Mouse (Mus musculus) heart, embryonic 13.5 days (tissue): ENCODE results near the gene Dennd1a. TPM values are rescaled to one million over a fixed set of nuclear protein-coding genes. Genes with fewer than 3 reads are reported as not detected.

Experiments
- ATAC-seq: fragments of 200-750 bp; cut with Nextera tagmentation; 2 replicates; pipeline ENCODE4 v1.8.0; 2017; ENCODE audit warnings: moderate TSS enrichment; ENCODE audit not compliant: insufficient number of reproducible peaks, low FRiP score, low TSS enrichment; ENCODE audit errors: extremely low read depth
- H3K27ac ChIP-seq: fragments of 300-500 bp; sonication (generic); replicated peaks from 2 replicates; pipeline ENCODE4 v1.5.1; 2015; ENCODE audit warnings: moderate library complexity, mild to moderate bottlenecking, inconsistent platforms
- H3K27me3 ChIP-seq: fragments of 300-500 bp; sonication (generic); replicated peaks from 2 replicates; pipeline ENCODE4 v1.6.1; 2015; ENCODE audit warnings: mild to moderate bottlenecking, inconsistent platforms
- H3K36me3 ChIP-seq: fragments of 300-500 bp; sonication (generic); 2 replicates; pipeline ENCODE4 v1.6.1; 2015; ENCODE audit warnings: mild to moderate bottlenecking, inconsistent platforms
- H3K4me1 ChIP-seq: fragments of 300-500 bp; sonication (generic); 2 replicates; pipeline ENCODE4 v1.6.1; 2015; ENCODE audit warnings: inconsistent platforms
- H3K4me2 ChIP-seq: fragments of 300-500 bp; sonication (generic); 2 replicates; pipeline ENCODE4 v1.6.1; 2015; ENCODE audit warnings: inconsistent platforms, mild to moderate bottlenecking, moderate library complexity
- H3K4me3 ChIP-seq: fragments of 300-500 bp; sonication (generic); 2 replicates; pipeline ENCODE4 v1.5.1; 2015; ENCODE audit warnings: moderate library complexity, mild to moderate bottlenecking, inconsistent platforms
- H3K9ac ChIP-seq: fragments of 300-500 bp; sonication (generic); 2 replicates; pipeline ENCODE4 v1.6.1; 2015; ENCODE audit warnings: inconsistent platforms, mild to moderate bottlenecking, moderate library complexity
- H3K9me3 ChIP-seq: fragments of 300-500 bp; sonication (generic); 2 replicates; pipeline ENCODE4 v1.6.1; 2016; ENCODE audit warnings: inconsistent platforms
- WGBS: fragments of 180-500 bp; shearing (Covaris S2); methylation state at CpG from one replicate; pipeline ENCODE4 v1.1.7; 2015; ENCODE audit warnings: mixed read lengths; 5-methylcytosine and 5-hydroxymethylcytosine counted together
- polyA plus RNA-seq: library from polyadenylated mRNA; unstranded; fragments of >200 nt; fragmentation: Nextera tagmentation; extraction: Ambion mirVana; gene quantifications from 2 replicates; pipeline ENCODE4 v1.2.1, GENCODE M21; 2015

Dennd1a gene
- polyA plus RNA-seq, 1 experiment from 2014 or later, result 11.4 TPM

- H3K27me3 ChIP-seq, result no peaks in the 10 kb centered on the region
- H3K36me3 ChIP-seq, result 0 out of 2 replicates have a peak, but pooled peaks cover 4% of the 10 kb centered on the region
- 86% methylated on average over 4 of the region's 4 CpGs for WGBS
- H3K9ac ChIP-seq, result no peak overlapping the region
- no peak overlapping the region for H3K27ac ChIP-seq
- ATAC-seq, result no peak
- H3K4me3 ChIP-seq, result no peak overlapping the region
- H3K4me2 ChIP-seq, result no peak overlapping the region
- H3K9me3 ChIP-seq, result no peaks in the 10 kb centered on the region
- H3K4me1 ChIP-seq, result no peaks in the 10 kb centered on the region
These were observed 241.9 kb downstream of the Dennd1a start for GRCm38 (mm10) chr2:38045286-38045685.

DNA sequence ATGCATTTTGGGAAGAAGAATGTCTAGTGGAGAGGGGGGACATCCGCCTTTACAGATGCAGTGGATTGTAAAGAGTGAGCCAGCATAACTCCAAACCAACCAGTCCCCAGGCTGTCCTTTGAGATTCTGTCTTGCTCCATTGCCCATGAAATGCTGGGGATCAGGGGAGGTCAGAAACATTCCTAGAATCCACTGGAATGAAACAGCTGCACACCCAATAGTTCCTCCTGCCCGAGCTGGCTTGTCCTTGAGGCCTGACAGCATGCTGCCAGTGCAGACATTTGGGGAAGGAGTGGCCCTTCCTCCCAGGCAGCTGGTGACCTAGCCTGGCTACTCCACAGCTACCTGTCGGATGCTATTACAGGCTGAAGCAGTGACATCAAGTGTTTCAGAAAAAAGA is 246.3 kb downstream of the Dennd1a start:
- H3K36me3 ChIP-seq, result no peaks in the 10 kb centered on the region
- no peaks in the 10 kb centered on the region for H3K9me3 ChIP-seq
- H3K4me3 ChIP-seq, result no peak overlapping the region
- H3K27me3 ChIP-seq, result no peaks in the 10 kb centered on the region
- ATAC-seq, result no peak
- no peak overlapping the region for H3K4me2 ChIP-seq
- H3K4me1 ChIP-seq, result no peaks in the 10 kb centered on the region
- H3K9ac ChIP-seq, result no peak overlapping the region
- no peak overlapping the region for H3K27ac ChIP-seq
- 72% methylated on average over 3 of the region's 3 CpGs for WGBS

- no peak overlapping the region for H3K9ac ChIP-seq
These were observed 247.6 kb downstream of the Dennd1a start for GRCm38 (mm10) chr2:38039621-38040020.

DNA sequence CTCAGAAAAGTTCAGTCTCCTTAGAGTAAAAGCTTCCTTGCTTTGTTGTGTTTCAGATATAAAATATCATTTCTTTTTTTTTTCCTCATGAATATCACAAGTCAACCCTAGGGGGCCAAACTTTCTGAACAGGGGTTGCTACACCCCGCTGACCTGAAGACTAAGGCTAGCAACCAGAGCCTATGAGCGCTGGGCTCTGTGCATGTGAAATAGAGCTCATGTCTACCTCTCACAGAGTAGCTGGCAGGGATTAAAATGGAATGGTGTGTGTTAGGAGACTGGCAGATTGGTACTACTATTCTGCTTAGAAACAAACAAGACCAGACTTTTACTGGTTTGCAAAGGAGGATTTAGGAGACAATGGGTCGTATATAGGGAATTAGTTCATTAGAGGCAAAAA is 258.9 kb downstream of the Dennd1a start:
- ATAC-seq, result no peak
- Histone ChIP-seq H3K27me3 (no peaks in the 10 kb centered on the region), H3K4me3 (no peak overlapping the region), H3K4me1 (no peaks in the 10 kb centered on the region), H3K36me3 (no peaks in the 10 kb centered on the region), H3K9me3 (no peaks in the 10 kb centered on the region), H3K27ac (no peak overlapping the region), H3K4me2 (no peak overlapping the region), H3K9ac (no peak overlapping the region)
- WGBS, result 87% methylated on average over 3 of the region's 3 CpGs

More at GRCm38 (mm10) chr2:38039621-38040020, 247.6 kb downstream of the Dennd1a start:
- Histone ChIP-seq H3K4me2 (no peak overlapping the region), H3K27ac (no peak overlapping the region), H3K4me1 (no peaks in the 10 kb centered on the region), H3K9me3 (no peaks in the 10 kb centered on the region), H3K4me3 (no peak overlapping the region), H3K36me3 (no peaks in the 10 kb centered on the region), H3K27me3 (no peaks in the 10 kb centered on the region)
- WGBS, result 86% methylated on average over 1 of the region's 1 CpGs
- ATAC-seq, result no peak

GRCm38 (mm10) chr2:38025615-38026014 is 261.6 kb downstream of the Dennd1a start:
- H3K27me3 ChIP-seq, result no peaks in the 10 kb centered on the region
- no peak for ATAC-seq
- H3K36me3 ChIP-seq, result no peaks in the 10 kb centered on the region
- H3K9me3 ChIP-seq, result no peaks in the 10 kb centered on the region
- H3K9ac ChIP-seq, result no peak overlapping the region
- H3K4me3 ChIP-seq, result no peak overlapping the region
- no peaks in the 10 kb centered on the region for H3K4me1 ChIP-seq
- no peak overlapping the region for H3K4me2 ChIP-seq
- 56% methylated on average over 6 of the region's 6 CpGs for WGBS
- H3K27ac ChIP-seq, result no peak overlapping the region

GRCm38 (mm10) chr2:38023741-38024130 is 263.5 kb downstream of the Dennd1a start:
- WGBS, result 54% methylated on average over 4 of the region's 4 CpGs
- ATAC-seq, result no peak
- H3K9ac ChIP-seq, result no peak overlapping the region
- H3K4me3 ChIP-seq, result no peak overlapping the region
- no peak overlapping the region for H3K27ac ChIP-seq
- H3K9me3 ChIP-seq, result no peaks in the 10 kb centered on the region
- H3K27me3 ChIP-seq, result no peaks in the 10 kb centered on the region
- H3K36me3 ChIP-seq, result no peaks in the 10 kb centered on the region
- H3K4me1 ChIP-seq, result 0 out of 2 replicates have a peak, but pooled peaks cover under 1% of the 10 kb centered on the region
- no peak overlapping the region for H3K4me2 ChIP-seq

GRCm38 (mm10) chr2:38023054-38023740 is 264.0 kb downstream of the Dennd1a start:
- Histone ChIP-seq H3K9ac (no peak overlapping the region), H3K4me1 (peaks cover 6% of the 10 kb centered on the region; the same call in 1 of the 2 replicates), H3K36me3 (no peaks in the 10 kb centered on the region), H3K4me2 (no peak overlapping the region), H3K9me3 (no peaks in the 10 kb centered on the region), H3K27me3 (no peaks in the 10 kb centered on the region), H3K4me3 (no peak overlapping the region), H3K27ac (no peak overlapping the region)
- WGBS, result 71% methylated on average over 9 of the region's 9 CpGs
- ATAC-seq, result no peak

GRCm38 (mm10) chr2:38021166-38021565 is 266.0 kb downstream of the Dennd1a start:
- no peaks in the 10 kb centered on the region for H3K9me3 ChIP-seq
- no peaks in the 10 kb centered on the region for H3K27me3 ChIP-seq
- WGBS, result 88% methylated on average over 9 of the region's 9 CpGs
- no peaks in the 10 kb centered on the region for H3K36me3 ChIP-seq
- no peak overlapping the region for H3K4me3 ChIP-seq
- H3K4me2 ChIP-seq, result no peak overlapping the region
- H3K9ac ChIP-seq, result no peak overlapping the region
- peaks cover 6% of the 10 kb centered on the region; the same call in 1 of the 2 replicates for H3K4me1 ChIP-seq
- ATAC-seq, result no peak
- H3K27ac ChIP-seq, result no peak overlapping the region

- H3K27me3 ChIP-seq, result no peaks in the 10 kb centered on the region
- peaks cover 30% of the 10 kb centered on the region for H3K4me1 ChIP-seq
- no peak for ATAC-seq
- H3K27ac ChIP-seq, result no peak overlapping the region
- no peak overlapping the region for H3K4me2 ChIP-seq
- H3K36me3 ChIP-seq, result no peaks in the 10 kb centered on the region
- no peak overlapping the region for H3K4me3 ChIP-seq
- 36% methylated on average over 1 of the region's 1 CpGs for WGBS
- no peak overlapping the region for H3K9ac ChIP-seq
- no peaks in the 10 kb centered on the region for H3K9me3 ChIP-seq
These were observed 272.5 kb downstream of the Dennd1a start for GRCm38 (mm10) chr2:38014702-38015101.

DNA sequence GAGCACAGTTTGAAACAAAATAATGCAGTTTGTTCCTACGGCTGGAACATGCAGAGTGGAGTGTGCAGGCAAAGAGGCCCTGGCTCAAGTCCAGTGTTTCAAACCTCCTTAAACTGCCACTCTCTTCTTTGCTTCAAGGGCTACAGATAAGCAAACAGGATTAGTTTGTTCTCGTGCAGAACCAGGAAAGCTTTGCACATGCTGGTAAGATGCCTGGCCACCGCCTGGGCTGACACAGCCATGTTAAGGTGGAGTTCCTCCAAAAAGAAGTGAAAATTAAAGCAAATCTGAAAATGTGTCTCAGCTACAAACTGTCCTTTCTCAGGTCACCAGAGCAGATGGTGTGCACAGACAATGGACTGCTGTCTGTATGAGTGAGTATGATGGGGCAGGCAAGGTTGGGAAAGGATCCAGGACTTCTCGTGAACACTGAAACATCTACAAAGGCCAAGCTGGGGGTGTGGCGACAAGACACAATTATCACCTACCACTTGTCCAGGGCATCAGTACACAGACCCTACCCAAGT is 273.3 kb downstream of the Dennd1a start:
- Histone ChIP-seq H3K9ac (no peak overlapping the region), H3K4me3 (no peak overlapping the region), H3K4me2 (peak overlapping the region; percentile 54), H3K4me1 (peaks cover 30% of the 10 kb centered on the region), H3K36me3 (no peaks in the 10 kb centered on the region), H3K27me3 (no peaks in the 10 kb centered on the region), H3K27ac (peak overlapping the region; percentile 79), H3K9me3 (no peaks in the 10 kb centered on the region)
- 14% methylated on average over 5 of the region's 5 CpGs for WGBS
- peak; percentile 14; the same call in 1 of the 2 replicates for ATAC-seq

- Histone ChIP-seq H3K4me1 (no peaks in the 10 kb centered on the region; the same call in 1 of the 2 replicates), H3K27ac (no peak overlapping the region), H3K27me3 (no peaks in the 10 kb centered on the region), H3K4me2 (no peak overlapping the region), H3K4me3 (no peak overlapping the region), H3K36me3 (no peaks in the 10 kb centered on the region), H3K9ac (no peak overlapping the region), H3K9me3 (no peaks in the 10 kb centered on the region)
- ATAC-seq, result no peak
- 88% methylated on average over 1 of the region's 1 CpGs for WGBS
These were observed 280.0 kb downstream of the Dennd1a start for GRCm38 (mm10) chr2:38007238-38007637.

DNA sequence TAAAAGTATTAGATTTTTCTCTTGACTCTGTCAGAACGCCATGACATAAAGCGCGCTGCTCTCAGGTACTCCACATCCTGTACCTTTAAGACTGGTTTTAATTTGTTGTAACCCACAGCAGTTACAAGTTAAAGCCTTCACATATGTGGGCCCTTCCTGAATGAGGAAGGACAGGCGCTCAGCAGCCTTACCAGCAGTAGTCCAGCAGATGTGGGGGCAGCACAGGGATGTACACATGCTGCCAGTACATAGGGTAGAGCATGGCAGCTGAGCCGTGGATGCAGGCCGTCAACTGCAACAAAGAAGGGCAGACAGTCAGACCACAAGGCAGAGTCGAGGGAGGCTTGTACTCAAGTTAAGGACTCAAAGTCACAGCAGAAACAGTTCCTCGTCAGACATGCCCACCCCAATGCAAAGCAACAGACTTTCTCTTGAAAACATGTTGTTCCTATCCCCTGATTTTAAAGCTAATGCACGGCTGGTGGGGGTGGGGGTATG is 284.0 kb downstream of the Dennd1a start:
- ATAC-seq, result no peak

More for the DNA sequence above, 284.0 kb downstream of the Dennd1a start:
- no peak overlapping the region for H3K9ac ChIP-seq
- peaks cover 3% of the 10 kb centered on the region; the same call in 1 of the 2 replicates for H3K36me3 ChIP-seq
- no peaks in the 10 kb centered on the region for H3K4me1 ChIP-seq
- 82% methylated on average over 9 of the region's 9 CpGs for WGBS
- no peak overlapping the region for H3K4me3 ChIP-seq
- no peak overlapping the region for H3K4me2 ChIP-seq
- H3K9me3 ChIP-seq, result no peaks in the 10 kb centered on the region
- H3K27me3 ChIP-seq, result no peaks in the 10 kb centered on the region
- no peak overlapping the region for H3K27ac ChIP-seq
